In genomic region chr11:8492332-8492731, GRCm38 (mm10) we compare ENCODE assay signal across 20 mouse cellular contexts.
A peak's percentile ranks its signal among the peaks of the same experiment; 100 is the strongest.
DNase-seq lines count a peak whose midpoint lies in the region; ATAC-seq and TF ChIP-seq lines count a peak whose summit lies in the region.
"Had no signal": no experiment of that assay in that cellular context is flagged by ENCODE, and none has a peak within 500 bp of the region (broad histone marks: within the 10 kb centered on the region; RNA-seq: fewer than 3 reads in every experiment).

No protein-coding gene starts in this region.

- no peak overlapping the region for H3K9ac ChIP-seq in hindbrain, embryonic 16.5 days (ENCODE audit: low read depth, low read length)
- H3K9ac ChIP-seq: heart, embryonic 12.5 days; midbrain, embryonic 13.5 days had no signal

- H3K4me1 ChIP-seq in hindbrain, embryonic 16.5 days (ENCODE audit: control insufficient read depth, insufficient read depth, low read depth, low read length): peaks cover 13% of the 10 kb centered on the region
- peaks cover 7% of the 10 kb centered on the region; the same call in 1 of the 2 replicates for H3K4me1 ChIP-seq in hindbrain, embryonic 10.5 days (replicated peaks)

- H3K36me3 ChIP-seq in hindbrain, embryonic 16.5 days (ENCODE audit: control insufficient read depth, insufficient read depth, low read length): no peaks in the 10 kb centered on the region
- peaks cover 24% of the 10 kb centered on the region for H3K36me3 ChIP-seq in hindbrain, embryonic 10.5 days
- H3K36me3 ChIP-seq: midbrain, embryonic 13.5 days had no signal

- no peaks in the 10 kb centered on the region for H3K9me3 ChIP-seq in hindbrain, embryonic 16.5 days (ENCODE audit: control insufficient read depth, low read length)
- H3K9me3 ChIP-seq in hindbrain, embryonic 10.5 days: no peaks in the 10 kb centered on the region
- H3K9me3 ChIP-seq: heart, embryonic 12.5 days; limb, embryonic 13.5 days; midbrain, embryonic 13.5 days had no signal

- no peak for TF ChIP-seq CTCF in left cerebral cortex, adult 2 months (IDR thresholded peaks at IDR 0.05)

- H3K4me2 ChIP-seq in hindbrain, embryonic 16.5 days (ENCODE audit: low read length): no peak overlapping the region
- H3K4me2 ChIP-seq: heart, embryonic 12.5 days; limb, embryonic 13.5 days; midbrain, embryonic 13.5 days had no signal

- no peak overlapping the region for H3K4me3 ChIP-seq in hindbrain, embryonic 16.5 days (ENCODE audit: low read length)
- no peak overlapping the region for H3K4me3 ChIP-seq in hindbrain, embryonic 10.5 days
- no peak overlapping the region for H3K4me3 ChIP-seq in left cerebral cortex, adult 2 months
- H3K4me3 ChIP-seq: heart, embryonic 12.5 days; limb, embryonic 13.5 days; midbrain, embryonic 13.5 days had no signal

- no peaks in the 10 kb centered on the region for H3K27me3 ChIP-seq in hindbrain, embryonic 16.5 days (replicated peaks; ENCODE audit: control insufficient read depth, insufficient read depth, low read length)
- no peaks in the 10 kb centered on the region for H3K27me3 ChIP-seq in hindbrain, embryonic 10.5 days (ENCODE audit: insufficient read depth, poor library complexity, severe bottlenecking)
- H3K27me3 ChIP-seq: heart, embryonic 12.5 days; limb, embryonic 13.5 days; midbrain, embryonic 13.5 days had no signal

- DNase-seq in cerebellum, postnatal 10 days: peak; percentile 79 to 88
- no peak for DNase-seq in hindbrain, embryonic 10.5 days (ENCODE audit: low spot score)
- DNase-seq in left cerebral cortex, postnatal 25 days (ENCODE audit: low spot score in 2 of 2): peak; percentile 14 to 54
- no peak for DNase-seq in left cerebral cortex, adult 2 months (ENCODE audit: extremely low spot score in 1 of 2, low spot score in 2 of 2)
- peak; percentile 26 for DNase-seq in right cerebral cortex, postnatal 14 days
- no peak for DNase-seq in right cerebral cortex, postnatal 36 days (ENCODE audit: low spot score in 2 of 2)
- DNase-seq: adrenal gland, adult 2 months; gastrocnemius, postnatal 10 days; heart, adult 11 months; heart, postnatal 14 days; kidney, adult 2 months; kidney, postnatal 25 days; lung, postnatal 10 days; thymus, postnatal 14 days had no signal

- H3K27ac ChIP-seq in hindbrain, embryonic 16.5 days (ENCODE audit: low read depth, low read length): no peak overlapping the region
- no peak overlapping the region for H3K27ac ChIP-seq in hindbrain, embryonic 10.5 days
- no peak overlapping the region for H3K27ac ChIP-seq in left cerebral cortex, adult 2 months
- H3K27ac ChIP-seq: limb, embryonic 13.5 days; midbrain, embryonic 13.5 days had no signal

- ATAC-seq in cerebellum, adult (ENCODE audit: insufficient number of reproducible peaks, low FRiP score, low TSS enrichment): no peak
- ATAC-seq in hindbrain, embryonic 16.5 days: peak; percentile 28
- ATAC-seq: inflammation-experienced regulatory T-cells, adult 6 months; midbrain, embryonic 13.5 days had no signal

- intact Hi-C loops in left cerebral cortex, postnatal 25 days (cut with DNase I): no loop called here
- intact Hi-C loops in left cerebral cortex, adult 2 months (cut with DNase I): no loop called here

- 89% methylated on average over 10 of the region's 10 CpGs for WGBS in hindbrain, embryonic 16.5 days
- 93% methylated on average over 10 of the region's 10 CpGs for WGBS in hindbrain, embryonic 10.5 days

Comparison
In these comparisons a context has a peak if more than half of its experiments do, and no peak if none do; other contexts are left out.
1. DNase-seq: peak in cerebellum, postnatal 10 days (2 of 2), left cerebral cortex, postnatal 25 days (2 of 2) and right cerebral cortex, postnatal 14 days (single experiment); none in hindbrain, embryonic 10.5 days (single experiment), left cerebral cortex, adult 2 months (0 of 2) and right cerebral cortex, postnatal 36 days (0 of 2).